Mouse (Mus musculus) bone marrow macrophage, adult 2 months (primary cell): ENCODE measurements around the gene Mapre1.

Experiments
- CTCF ChIP-seq: IDR thresholded peaks from 2 replicates; pipeline ENCODE4 v1.5.1; 2012; ENCODE audit warnings: low read depth, mild to moderate bottlenecking, low read length, moderate library complexity
- POLR2A ChIP-seq: IDR thresholded peaks from 2 replicates; pipeline ENCODE4 v1.6.1; 2012; ENCODE audit warnings: mild to moderate bottlenecking, low read depth, low read length, borderline replicate concordance

GRCm38 (mm10) chr2:153740500-153741436 lies at the start of gene Mapre1:
- TF ChIP-seq CTCF (no peak), POLR2A (no peak)
